Mouse (Mus musculus) lung, embryonic 16.5 days (tissue): ENCODE results near the gene Ufsp1. TPM values are rescaled to one million over a fixed set of nuclear protein-coding genes. Genes with fewer than 3 reads are reported as not detected.
"Not testable (repeated sequence)": the region's sequence is repeated elsewhere in the genome, so short reads cannot be mapped to it uniquely, and the experiment has no call there.

Experiments
- ATAC-seq: fragments of 200-750 bp; cut with Nextera tagmentation; 2 replicates; pipeline ENCODE4 v1.8.0; 2017; ENCODE audit warnings: low read depth, mild to moderate bottlenecking, moderate library complexity
- H3K27ac ChIP-seq: fragments of 300-500 bp; sonication (generic); 2 replicates; pipeline ENCODE4 v1.5.1; 2014; ENCODE audit warnings: mild to moderate bottlenecking, control low read depth, low read length
- H3K27me3 ChIP-seq: fragments of 300-500 bp; sonication (generic); 2 replicates; pipeline ENCODE4 v1.6.1; 2014; ENCODE audit warnings: low read depth, low read length, mixed read lengths; ENCODE audit not compliant: control insufficient read depth, insufficient read depth
- H3K36me3 ChIP-seq: fragments of 300-500 bp; sonication (generic); 2 replicates; pipeline ENCODE4 v1.6.1; 2014; ENCODE audit warnings: low read length; ENCODE audit not compliant: control insufficient read depth, insufficient read depth
- H3K4me1 ChIP-seq: fragments of 300-500 bp; sonication (generic); replicated peaks from 2 replicates; pipeline ENCODE4 v1.6.1; 2014; ENCODE audit warnings: low read length, mixed read lengths; ENCODE audit not compliant: control insufficient read depth, insufficient read depth
- H3K4me2 ChIP-seq: fragments of 300-500 bp; sonication (generic); 2 replicates; pipeline ENCODE4 v1.6.1; 2014; ENCODE audit warnings: low read depth, low read length, control low read depth
- H3K4me3 ChIP-seq: fragments of 300-500 bp; sonication (generic); 2 replicates; pipeline ENCODE4 v1.5.1; 2014; ENCODE audit warnings: mild to moderate bottlenecking, low read length, control low read depth
- H3K9ac ChIP-seq: fragments of 300-500 bp; sonication (generic); 2 replicates; pipeline ENCODE4 v1.6.1; 2014; ENCODE audit warnings: low read length, control low read depth
- H3K9me3 ChIP-seq: fragments of 300-500 bp; sonication (generic); 2 replicates; pipeline ENCODE4 v1.6.1; 2016; ENCODE audit warnings: low read length; ENCODE audit not compliant: control insufficient read depth
- WGBS: fragments of 180-500 bp; shearing (Covaris S2); extraction: QIAGEN DNeasy Blood & Tissue Kit; methylation state at CpG from one replicate; pipeline ENCODE4 v1.1.7; 2014; 5-methylcytosine and 5-hydroxymethylcytosine counted together
- polyA plus RNA-seq: library from polyadenylated mRNA; unstranded; fragments of >200 nt; fragmentation: Nextera tagmentation; extraction: Ambion mirVana; gene quantifications from 2 replicates; pipeline ENCODE4 v1.2.1, GENCODE M21; 2015

The Ufsp1 gene
- polyA plus RNA-seq: 5.1 and 5.6 TPM in 2 replicates

- Histone ChIP-seq H3K4me3 (peak within 1 kb of the TSS; percentile 59), H3K4me2 (peak within 1 kb of the TSS; percentile 63), H3K9ac (peak within 1 kb of the TSS; percentile 69), H3K4me1 (peaks cover 16% of the 10 kb centered on the region), H3K36me3 (peaks cover 40% of the 10 kb centered on the region), H3K27me3 (peaks cover 15% of the 10 kb centered on the region), H3K9me3 (no peaks in the 10 kb centered on the region), H3K27ac (peak within 1 kb of the TSS; percentile 94)
- WGBS: under 1% methylated on average over 52 of the region's 52 CpGs
- peak; percentile 96 for ATAC-seq
Measured at GRCm38 (mm10) chr5:137293839-137294743, at the start of gene Ufsp1. Gene Ufsp1 (plus strand): TSS chr5:137294629.

- Histone ChIP-seq H3K4me3 (no peak overlapping the region), H3K4me2 (no peak overlapping the region), H3K27me3 (no peaks in the 10 kb centered on the region), H3K36me3 (no peaks in the 10 kb centered on the region), H3K9me3 (no peaks in the 10 kb centered on the region), H3K27ac (no peak overlapping the region), H3K4me1 (no peaks in the 10 kb centered on the region), H3K9ac (no peak overlapping the region)
- no peak for ATAC-seq
- WGBS: 69% methylated on average over 14 of the region's 14 CpGs
Measured at GRCm38 (mm10) chr5:137263897-137264720, 30.3 kb upstream of the Ufsp1 start.

GRCm38 (mm10) chr5:137264787-137265186 is 29.6 kb upstream of the Ufsp1 start:
- no peak for ATAC-seq
- no peak overlapping the region for H3K4me3 ChIP-seq
- H3K36me3 ChIP-seq: no peaks in the 10 kb centered on the region
- no peaks in the 10 kb centered on the region for H3K27me3 ChIP-seq
- H3K4me1 ChIP-seq: no peaks in the 10 kb centered on the region
- no peak overlapping the region for H3K9ac ChIP-seq
- no peak overlapping the region for H3K4me2 ChIP-seq
- H3K27ac ChIP-seq: no peak overlapping the region
- WGBS: 82% methylated on average over 11 of the region's 11 CpGs
- no peaks in the 10 kb centered on the region for H3K9me3 ChIP-seq

- no peak overlapping the region for H3K4me3 ChIP-seq
- H3K27me3 ChIP-seq: no peaks in the 10 kb centered on the region
- no peaks in the 10 kb centered on the region for H3K36me3 ChIP-seq
- no peaks in the 10 kb centered on the region for H3K4me1 ChIP-seq
- ATAC-seq: no peak
- 20% methylated on average over 17 of the region's 18 CpGs for WGBS
- peak overlapping the region; percentile 13; the same call in 1 of the 2 replicates for H3K4me2 ChIP-seq
- no peak overlapping the region for H3K9ac ChIP-seq
- H3K27ac ChIP-seq: no peak overlapping the region
- no peaks in the 10 kb centered on the region for H3K9me3 ChIP-seq
Measured at GRCm38 (mm10) chr5:137268131-137268910, 26.1 kb upstream of the Ufsp1 start.

- no peaks in the 10 kb centered on the region for H3K4me1 ChIP-seq
- no peak overlapping the region for H3K27ac ChIP-seq
- no peaks in the 10 kb centered on the region for H3K9me3 ChIP-seq
- no peak overlapping the region for H3K9ac ChIP-seq
- WGBS: 41% methylated on average over 18 of the region's 18 CpGs
- H3K36me3 ChIP-seq: no peaks in the 10 kb centered on the region
- no peaks in the 10 kb centered on the region for H3K27me3 ChIP-seq
- H3K4me3 ChIP-seq: no peak overlapping the region
- peak; percentile 61; the same call in 1 of the 2 replicates for ATAC-seq
- H3K4me2 ChIP-seq: no peak overlapping the region
Measured at GRCm38 (mm10) chr5:137277360-137278342, 16.8 kb upstream of the Ufsp1 start.

- WGBS: 69% methylated on average over 5 of the region's 6 CpGs
- peaks cover 19% of the 10 kb centered on the region for H3K4me1 ChIP-seq
- not testable (repeated sequence) for H3K4me3 ChIP-seq, H3K9ac ChIP-seq, H3K4me2 ChIP-seq, H3K27ac ChIP-seq, H3K36me3 ChIP-seq, H3K9me3 ChIP-seq, ATAC-seq
- peaks cover 28% of the 10 kb centered on the region for H3K27me3 ChIP-seq
Measured at GRCm38 (mm10) chr5:137284411-137284810, 10.0 kb upstream of the Ufsp1 start.

- no peak overlapping the region for H3K4me3 ChIP-seq
- no peaks in the 10 kb centered on the region for H3K9me3 ChIP-seq
- no peak overlapping the region for H3K27ac ChIP-seq
- H3K4me1 ChIP-seq: peaks cover 19% of the 10 kb centered on the region
- no peak overlapping the region for H3K9ac ChIP-seq
- no peak overlapping the region for H3K4me2 ChIP-seq
- 50% methylated on average over 5 of the region's 5 CpGs for WGBS
- H3K27me3 ChIP-seq: peaks cover 34% of the 10 kb centered on the region
- ATAC-seq: no peak
- H3K36me3 ChIP-seq: no peaks in the 10 kb centered on the region
Measured at GRCm38 (mm10) chr5:137285045-137285444, 9.4 kb upstream of the Ufsp1 start.

GRCm38 (mm10) chr5:137285986-137286385 is 8.4 kb upstream of the Ufsp1 start:
- Histone ChIP-seq H3K9ac (no peak overlapping the region), H3K4me2 (no peak overlapping the region), H3K27ac (no peak overlapping the region), H3K36me3 (no peaks in the 10 kb centered on the region), H3K9me3 (no peaks in the 10 kb centered on the region), H3K27me3 (peaks cover 40% of the 10 kb centered on the region), H3K4me1 (peaks cover 19% of the 10 kb centered on the region), H3K4me3 (no peak overlapping the region)
- ATAC-seq: no peak
- 32% methylated on average over 7 of the region's 7 CpGs for WGBS
